Mouse (Mus musculus) olfactory bulb, adult 2 months (tissue): ENCODE measurements around the gene Myh13.

ENCODE experiments used
- CTCF ChIP-seq: fragments of 200-500 bp; IDR thresholded peaks from 2 replicates; pipeline ENCODE4 v1.5.1; 2012; ENCODE audit warnings: low read depth, mild to moderate bottlenecking, low read length, moderate library complexity; ENCODE audit not compliant: insufficient read depth
- POLR2A ChIP-seq: fragments of 200-500 bp; IDR thresholded peaks from 2 replicates; pipeline ENCODE4 v1.6.1; 2012; ENCODE audit warnings: mild to moderate bottlenecking, low read depth, low read length, moderate library complexity; ENCODE audit not compliant: insufficient read depth

GRCm38 (mm10) chr11:67276601-67277174, 44.8 kb upstream of the Myh13 start, which contains the start of gene Myh8:
- TF ChIP-seq CTCF (no peak), POLR2A (no peak)
